Mouse (Mus musculus): ENCODE results near the gene Eno2. TPM values are rescaled to one million over a fixed set of nuclear protein-coding genes. Genes with fewer than 3 reads are reported as not detected.
"Not testable (repeated sequence)": the region's sequence is repeated elsewhere in the genome, so short reads cannot be mapped to it uniquely, and the experiment has no call there.

Eno2 gene
- total RNA-seq (2021): 1 to 10 TPM; 2.1 to 3.0 TPM
- long read RNA-seq, experiment 1: 0 reads
- long read RNA-seq, experiment 2: 0 reads

GRCm38 (mm10) chr6:124769101-124769765, at the start of gene Eno2:
TSS of gene Eno2 (minus strand) at chr6:124769673.
- DNase-seq: peak; percentile 60

DNA sequence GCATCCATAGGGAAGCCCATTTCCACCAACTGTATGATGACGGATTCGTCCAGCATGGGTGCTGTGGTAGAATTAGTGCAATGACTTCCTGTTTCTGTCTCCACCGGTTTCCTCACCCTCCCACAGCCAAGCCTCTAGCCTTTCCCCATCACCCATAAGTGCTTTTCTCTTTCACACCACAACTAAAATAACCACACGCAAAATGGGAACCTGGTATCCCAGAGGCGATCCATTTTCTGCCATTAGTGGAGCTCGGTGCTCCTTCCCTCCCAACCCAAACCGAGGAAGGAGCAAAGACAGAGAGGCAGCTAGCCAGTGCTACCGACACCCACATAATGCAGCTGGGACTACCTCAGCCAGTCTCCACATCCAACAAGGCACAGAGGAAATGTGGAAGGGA, 48.5 kb upstream of the Eno2 start:
- DNase-seq: no peak

GRCm38 (mm10) chr6:124817563-124817962, 48.1 kb upstream of the Eno2 start:
- DNase-seq: no peak

- DNase-seq: no peak
Observed at GRCm38 (mm10) chr6:124817125-124817524, 47.7 kb upstream of the Eno2 start.

DNA sequence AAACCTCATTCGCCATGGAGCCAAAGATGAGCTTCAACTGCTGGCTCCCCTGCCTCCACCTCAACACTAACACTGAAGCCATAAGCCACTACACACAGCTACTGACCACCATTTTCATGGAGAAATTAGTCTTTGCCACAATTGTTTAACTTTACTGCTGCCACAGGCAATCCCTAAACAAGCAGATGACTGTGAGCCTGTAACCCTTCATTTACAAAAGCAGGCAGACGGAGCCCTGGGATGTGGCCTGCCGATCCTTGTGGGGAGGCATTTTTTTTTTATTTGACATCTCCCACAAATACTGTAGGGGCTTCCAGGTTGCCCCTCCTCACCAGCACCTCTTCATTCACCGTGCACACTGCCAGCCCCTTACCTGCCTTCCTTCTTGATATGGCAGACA, 47.1 kb upstream of the Eno2 start:
- DNase-seq: no peak

DNA sequence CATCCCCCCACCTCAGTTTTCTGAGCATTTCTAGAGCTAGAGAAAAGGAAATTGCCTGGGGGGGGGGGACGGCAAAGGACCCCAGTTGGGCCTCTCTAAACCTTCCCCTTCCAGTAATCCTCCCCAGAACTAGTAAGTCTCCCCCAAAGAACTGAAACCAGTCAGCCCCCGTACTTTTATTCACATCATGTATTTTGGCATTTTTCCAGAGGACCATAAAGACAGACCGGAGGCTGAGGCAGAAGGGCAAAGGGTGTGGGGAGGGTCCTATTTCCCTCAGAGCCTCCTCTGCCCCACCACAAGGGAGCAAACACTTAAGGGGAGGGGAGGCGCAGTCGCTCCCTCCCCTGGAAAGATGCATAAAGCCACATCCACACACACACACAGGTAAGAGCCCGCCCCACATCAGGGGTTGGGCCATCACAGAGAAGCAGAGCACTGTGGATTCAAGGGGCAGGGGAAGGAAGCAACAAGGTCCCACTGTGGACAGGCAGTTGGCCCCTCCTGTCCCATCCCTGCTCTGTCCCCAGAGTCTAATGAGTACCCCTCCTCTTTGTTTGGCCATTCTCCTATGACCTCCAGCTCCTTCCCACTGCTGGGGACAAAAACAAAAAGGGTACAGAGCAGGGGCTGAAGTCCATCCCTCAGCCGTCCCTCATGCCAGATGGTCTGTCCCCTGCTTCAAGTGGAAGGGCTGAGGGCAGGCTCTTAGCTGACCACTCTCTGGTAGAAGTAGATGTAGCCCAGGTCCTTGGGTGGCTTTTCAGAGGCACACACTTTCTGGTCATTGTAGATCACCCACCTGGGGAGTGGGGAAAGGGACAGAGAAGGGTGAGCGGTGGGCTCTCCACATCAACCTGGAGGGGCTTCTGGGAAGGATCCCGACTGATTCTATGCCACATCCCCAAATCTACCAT, 45.6 kb upstream of the Eno2 start:
- DNase-seq: no peak

GRCm38 (mm10) chr6:124814448-124814847, 45.0 kb upstream of the Eno2 start:
- DNase-seq: no peak

- DNase-seq: peak; percentile 90
Observed at GRCm38 (mm10) chr6:124813933-124814332, 44.5 kb upstream of the Eno2 start, which contains the start of gene Tpi1. TSS of gene Tpi1 (minus strand) at chr6:124814296.

DNA sequence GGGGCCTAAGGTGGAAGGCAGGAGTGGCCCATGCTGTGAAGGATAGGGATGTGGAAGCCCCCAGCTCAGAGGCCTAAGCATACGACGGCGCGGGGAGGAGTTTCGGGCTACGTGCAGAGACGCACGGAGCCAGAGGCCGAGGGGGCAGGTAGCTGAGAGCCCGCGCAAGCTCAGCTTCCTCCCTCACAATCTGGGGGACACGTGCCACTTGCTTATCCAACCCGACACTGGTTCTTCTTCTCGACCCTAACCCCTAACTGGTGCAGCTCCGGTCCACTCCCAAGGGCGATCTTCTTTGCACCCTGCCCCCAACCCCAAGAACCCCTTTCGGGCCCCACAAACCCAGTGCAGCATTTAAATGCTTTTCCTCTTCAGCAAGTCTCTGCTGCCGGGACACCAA, 44.0 kb upstream of the Eno2 start:
- peak; percentile 76 for DNase-seq

GRCm38 (mm10) chr6:124812848-124813247, 43.4 kb upstream of the Eno2 start:
- DNase-seq: peak; percentile 72

DNA sequence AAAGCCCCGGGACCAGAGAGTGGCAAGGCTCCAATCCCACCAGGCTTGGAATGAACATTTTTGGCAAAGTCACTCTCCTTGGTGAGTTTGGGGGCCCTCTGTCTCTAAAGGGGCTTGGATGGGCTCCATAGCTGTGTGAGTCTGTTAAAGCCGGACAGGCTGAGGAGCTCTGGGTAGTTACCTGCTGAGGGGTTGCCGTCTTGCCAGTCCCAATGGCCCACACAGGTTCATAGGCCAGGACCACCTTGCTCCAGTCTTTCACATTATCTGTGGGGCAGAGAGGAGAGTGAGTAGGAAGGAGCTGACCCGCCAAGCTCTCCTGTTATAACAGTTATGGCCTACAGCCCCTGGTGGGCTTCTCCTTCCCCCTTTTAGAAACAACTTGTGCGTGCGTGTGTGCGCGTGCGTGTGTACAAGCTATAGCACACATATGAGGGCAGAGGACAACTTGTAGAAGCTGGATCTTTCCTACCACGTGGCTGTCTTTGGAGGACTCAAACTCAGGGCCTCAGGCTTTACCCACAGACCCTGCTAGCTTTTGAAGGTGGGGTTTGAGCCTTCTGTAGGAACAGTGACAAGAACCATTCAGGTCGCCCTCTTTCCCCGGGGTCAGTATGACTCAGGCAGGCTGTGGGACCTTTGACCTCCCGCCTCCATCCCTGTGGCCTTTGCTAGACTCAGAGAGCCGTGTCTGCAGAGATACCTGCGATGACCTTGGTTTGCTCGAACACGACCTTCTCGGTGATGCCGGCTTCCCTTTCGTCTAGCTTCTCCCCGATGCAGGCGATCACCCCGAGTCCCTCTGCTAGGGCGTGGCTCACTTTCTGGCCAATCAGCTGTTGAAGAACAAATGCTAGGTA, 42.5 kb upstream of the Eno2 start:
- DNase-seq: no peak

DNA sequence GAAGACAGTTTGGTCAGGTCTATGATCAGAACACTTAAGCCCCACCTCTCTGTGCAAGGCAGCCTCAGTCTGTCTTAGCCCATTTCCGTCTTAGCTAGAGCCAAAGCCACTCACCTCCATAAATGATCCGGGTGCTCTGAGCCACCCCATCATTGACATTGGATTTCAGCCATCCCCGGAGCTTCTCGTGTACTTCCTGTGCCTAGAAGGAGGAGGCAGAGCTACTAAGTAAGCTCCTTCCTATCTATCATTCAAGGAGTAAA, 41.9 kb upstream of the Eno2 start:
- no peak for DNase-seq

GRCm38 (mm10) chr6:124810566-124811402, 41.3 kb upstream of the Eno2 start:
- DNase-seq: not testable (repeated sequence)

DNA sequence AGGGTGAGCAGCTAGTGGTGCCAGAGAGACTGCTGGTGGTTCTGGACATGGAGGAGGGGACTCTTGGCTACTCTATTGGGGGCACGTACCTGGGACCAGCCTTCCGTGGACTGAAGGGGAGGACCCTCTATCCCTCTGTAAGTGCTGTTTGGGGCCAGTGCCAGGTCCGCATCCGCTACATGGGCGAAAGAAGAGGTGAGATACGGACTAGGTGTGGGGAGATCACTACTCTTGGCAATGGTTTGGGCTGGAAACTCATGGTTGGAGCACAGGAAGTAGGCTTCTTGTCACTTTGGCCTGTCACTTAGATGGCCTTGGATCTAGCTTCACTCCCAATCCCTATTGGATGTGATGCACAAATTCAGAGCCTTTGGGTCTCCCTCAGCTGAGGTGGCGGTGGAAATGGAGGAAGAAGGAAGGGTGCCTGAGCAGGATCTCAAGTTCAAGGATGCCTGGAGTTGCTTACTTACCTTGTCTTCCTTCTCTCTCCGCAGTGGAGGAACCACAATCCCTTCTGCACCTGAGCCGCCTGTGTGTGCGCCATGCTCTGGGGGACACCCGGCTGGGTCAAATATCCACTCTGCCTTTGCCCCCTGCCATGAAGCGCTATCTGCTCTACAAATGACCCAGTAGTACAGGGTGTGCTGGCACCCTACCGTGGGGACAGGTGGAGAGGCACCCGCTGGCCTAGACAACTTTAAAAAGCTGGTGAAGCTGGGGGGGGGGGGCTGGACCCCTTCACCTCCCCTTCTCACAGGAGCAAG, 40.5 kb upstream of the Eno2 start:
- DNase-seq: no peak

DNA sequence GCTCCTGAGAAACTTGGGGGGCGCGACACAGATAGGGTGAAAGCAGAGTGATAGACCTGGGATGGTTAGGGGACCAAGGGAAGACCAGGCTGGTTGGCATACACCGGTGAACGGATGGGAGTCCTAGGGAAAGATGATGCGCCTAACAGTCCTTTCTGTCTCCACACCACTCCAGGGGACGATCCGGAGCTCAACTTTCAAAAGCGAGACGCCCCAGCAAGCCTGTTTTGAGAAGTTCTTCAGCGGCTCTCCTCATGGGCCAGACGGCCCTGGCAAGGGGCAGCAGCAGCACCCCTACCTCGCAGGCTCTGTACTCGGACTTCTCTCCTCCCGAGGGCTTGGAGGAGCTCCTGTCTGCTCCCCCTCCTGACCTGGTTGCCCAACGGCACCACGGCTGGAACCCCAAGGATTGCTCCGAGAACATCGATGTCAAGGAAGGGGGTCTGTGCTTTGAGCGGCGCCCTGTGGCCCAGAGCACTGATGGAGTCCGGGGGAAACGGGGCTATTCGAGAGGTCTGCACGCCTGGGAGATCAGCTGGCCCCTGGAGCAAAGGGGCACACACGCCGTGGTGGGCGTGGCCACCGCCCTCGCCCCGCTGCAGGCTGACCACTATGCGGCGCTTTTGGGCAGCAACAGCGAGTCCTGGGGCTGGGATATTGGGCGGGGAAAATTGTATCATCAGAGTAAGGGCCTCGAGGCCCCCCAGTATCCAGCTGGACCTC, 39.7 kb upstream of the Eno2 start:
- peak; percentile 81 for DNase-seq

DNA sequence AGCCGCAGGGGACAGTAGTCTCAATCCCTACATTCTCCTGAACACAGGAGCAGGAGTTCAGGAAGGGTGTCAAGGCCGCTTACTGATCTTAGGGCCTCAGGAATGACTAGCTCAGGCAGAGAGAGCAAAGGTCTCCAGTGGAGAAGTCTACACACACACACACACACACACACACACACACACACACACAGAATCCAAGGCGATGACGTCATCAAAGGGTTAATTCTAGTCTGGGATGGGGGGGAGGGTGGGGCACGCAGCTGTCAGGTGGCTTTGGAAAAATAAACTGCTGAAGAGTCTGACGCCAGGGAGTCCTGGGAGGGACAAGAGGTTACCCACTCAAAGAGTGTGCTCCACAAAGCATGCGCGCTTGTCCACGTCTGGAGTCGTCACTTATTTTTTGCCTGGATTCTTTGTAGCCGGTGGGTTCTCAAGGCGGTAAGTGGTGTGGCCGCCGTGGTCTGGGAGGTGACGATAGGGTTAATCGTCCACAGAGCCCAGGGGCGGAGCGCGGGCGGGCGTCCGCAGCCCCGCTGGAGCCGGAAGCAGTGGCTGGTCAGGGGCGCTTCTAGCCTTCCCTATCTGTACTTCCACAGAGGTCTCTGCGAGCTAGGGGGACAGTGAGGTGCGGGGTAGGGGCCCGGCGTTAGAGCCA, 39.0 kb upstream of the Eno2 start, which contains the start of gene Spsb2:
Gene Spsb2 (plus strand): TSS at position 304 of the 655 bp plus-strand sequence.
- DNase-seq: peak; percentile 75

DNA sequence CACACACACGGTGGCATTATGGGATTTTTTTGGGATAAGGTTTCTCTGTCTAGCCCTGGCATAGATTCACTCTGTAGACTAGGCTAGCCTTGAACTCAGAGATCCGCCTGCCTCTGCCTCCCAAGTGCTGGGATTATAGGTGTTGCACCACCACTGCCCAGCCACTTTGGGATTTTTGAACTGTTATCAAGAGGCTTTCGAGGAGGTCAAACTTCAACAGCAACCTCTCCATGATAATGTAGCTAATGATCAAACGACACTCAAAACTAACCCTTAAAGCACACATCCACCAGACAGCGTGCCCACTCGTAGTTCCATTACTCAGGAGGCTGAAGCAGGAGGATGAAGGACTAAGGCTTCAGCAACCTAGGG, 38.5 kb upstream of the Eno2 start:
- no peak for DNase-seq

DNA sequence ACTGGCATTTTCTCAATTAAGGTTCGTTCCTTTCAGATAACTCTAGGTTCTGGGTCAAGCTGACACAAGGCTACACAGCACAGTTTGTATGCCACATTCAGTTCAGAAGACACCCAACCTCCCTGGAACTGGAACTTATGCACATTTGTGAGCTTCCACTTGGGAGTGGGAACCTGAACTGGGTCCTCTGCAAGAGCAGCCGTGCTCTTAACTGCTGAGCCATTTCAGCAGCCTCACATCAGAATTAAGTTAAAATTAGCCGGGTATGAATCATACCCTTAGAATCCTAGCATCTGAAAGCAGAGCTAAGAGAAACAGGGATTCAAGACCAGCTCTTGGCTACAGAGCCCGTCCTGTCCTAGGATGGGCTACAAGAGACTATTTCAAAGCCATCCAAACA, 37.9 kb upstream of the Eno2 start:
- DNase-seq: no peak

DNA sequence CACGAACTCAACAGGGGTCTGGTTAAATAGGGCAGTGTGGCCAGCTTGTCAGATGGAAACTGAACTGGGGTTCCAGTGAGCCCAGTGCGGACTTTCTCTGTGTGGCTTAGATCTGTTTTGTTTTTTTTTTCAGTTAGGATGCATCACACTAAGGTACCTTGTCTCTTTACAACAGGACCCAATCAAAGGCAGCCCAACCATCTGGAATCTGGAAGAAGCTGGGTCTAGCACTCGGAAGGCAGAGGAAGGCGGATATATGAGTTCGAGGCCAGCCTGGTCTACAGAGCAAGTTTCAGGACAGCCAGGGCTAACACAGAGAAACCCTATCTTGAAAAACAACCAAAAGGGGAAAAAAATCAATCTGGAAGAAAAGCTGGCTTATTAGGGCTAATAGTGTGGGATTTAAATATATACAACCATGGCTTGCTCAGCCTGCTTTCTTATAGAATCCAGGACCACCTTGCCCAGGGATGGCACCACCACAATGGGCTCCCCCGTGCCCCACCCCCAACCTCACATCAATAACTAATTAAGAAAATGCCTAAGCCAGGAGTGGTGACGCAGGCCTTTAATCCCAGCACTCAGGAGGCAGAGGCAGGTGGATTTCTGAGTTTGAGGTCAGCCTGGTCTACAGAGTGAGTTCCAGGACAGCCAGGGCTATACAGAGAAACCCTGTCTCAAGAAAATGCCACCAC, 37.1 kb upstream of the Eno2 start:
- DNase-seq: no peak
